Mouse (Mus musculus): ENCODE measurements around the gene Zfp800. TPM values are rescaled to one million over a fixed set of nuclear protein-coding genes. Genes with fewer than 3 reads are reported as not detected.

The Zfp800 gene
- polyA plus RNA-seq, 1 experiment from 2014 or later = 12.7 TPM

DNA sequence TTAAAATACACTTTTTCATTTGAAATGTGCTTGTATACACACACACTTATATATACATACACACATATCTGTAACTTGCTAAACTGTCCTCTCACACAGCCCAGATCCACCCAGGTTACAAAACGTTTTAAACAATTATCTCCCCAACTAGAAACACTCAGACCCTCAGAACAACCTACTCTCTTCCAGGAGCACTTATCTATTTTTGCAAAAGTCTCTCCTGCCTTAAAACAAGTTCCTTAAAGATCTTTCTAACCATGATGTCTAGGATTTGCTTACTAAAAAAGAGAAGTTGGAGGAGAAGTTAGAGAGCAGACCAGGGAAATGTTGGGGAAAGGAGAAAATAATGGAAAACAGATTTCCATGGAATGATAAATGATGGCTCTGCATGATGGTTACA is 139.4 kb downstream of the Zfp800 start:
- no peaks in the 10 kb centered on the region for H3K9me3 ChIP-seq (replicated peaks; ENCODE audit: control insufficient read depth, low read length)
- no peak overlapping the region for H3K9ac ChIP-seq (ENCODE audit: low read length)
- H3K27me3 ChIP-seq (ENCODE audit: control insufficient read depth, insufficient read depth, low read length) = no peaks in the 10 kb centered on the region
- H3K27ac ChIP-seq (ENCODE audit: low read length) = no peak overlapping the region
- no peak overlapping the region for H3K4me2 ChIP-seq (ENCODE audit: low read depth, low read length)
- no peak for ATAC-seq (replicated peaks; ENCODE audit: extremely low read depth, insufficient read depth, low FRiP score)
- peaks cover 9% of the 10 kb centered on the region for H3K4me1 ChIP-seq (ENCODE audit: control insufficient read depth, insufficient read depth, low read length)
- WGBS = 37% methylated on average over 1 of the region's 1 CpGs
- peaks cover 8% of the 10 kb centered on the region; the same call in 1 of the 2 replicates for H3K36me3 ChIP-seq (ENCODE audit: control insufficient read depth, insufficient read depth)
- H3K4me3 ChIP-seq (ENCODE audit: low read length) = no peak overlapping the region

DNA sequence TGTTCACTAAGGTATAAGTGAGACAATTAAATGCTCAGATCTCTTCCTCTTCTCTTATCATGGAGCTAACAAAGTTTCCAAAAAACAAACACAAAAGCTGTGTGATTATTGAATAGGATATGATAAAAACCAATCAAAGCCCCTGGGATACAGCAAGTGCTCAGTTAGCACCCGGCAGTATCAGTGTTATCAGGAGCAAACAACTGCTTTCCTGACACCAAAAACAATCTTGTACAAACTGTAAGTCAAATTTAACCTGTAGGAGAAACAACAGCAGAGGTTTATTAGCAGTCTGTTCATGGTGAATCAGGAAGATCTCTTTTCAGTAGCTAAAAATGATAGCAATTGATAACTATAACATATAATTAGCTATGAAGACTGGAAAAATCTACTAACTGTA is 140.0 kb downstream of the Zfp800 start:
- H3K27ac ChIP-seq (ENCODE audit: low read length) = no peak overlapping the region
- H3K9me3 ChIP-seq (replicated peaks; ENCODE audit: control insufficient read depth, low read length) = no peaks in the 10 kb centered on the region
- ATAC-seq (replicated peaks; ENCODE audit: extremely low read depth, insufficient read depth, low FRiP score) = no peak
- peaks cover 8% of the 10 kb centered on the region; the same call in 1 of the 2 replicates for H3K36me3 ChIP-seq (ENCODE audit: control insufficient read depth, insufficient read depth)
- H3K4me1 ChIP-seq (ENCODE audit: control insufficient read depth, insufficient read depth, low read length) = peaks cover 8% of the 10 kb centered on the region
- H3K4me3 ChIP-seq (ENCODE audit: low read length) = no peak overlapping the region
- H3K9ac ChIP-seq (ENCODE audit: low read length) = no peak overlapping the region
- no peak overlapping the region for H3K4me2 ChIP-seq (ENCODE audit: low read depth, low read length)
- H3K27me3 ChIP-seq (ENCODE audit: control insufficient read depth, insufficient read depth, low read length) = no peaks in the 10 kb centered on the region
- 56% methylated on average over 1 of the region's 1 CpGs for WGBS

DNA sequence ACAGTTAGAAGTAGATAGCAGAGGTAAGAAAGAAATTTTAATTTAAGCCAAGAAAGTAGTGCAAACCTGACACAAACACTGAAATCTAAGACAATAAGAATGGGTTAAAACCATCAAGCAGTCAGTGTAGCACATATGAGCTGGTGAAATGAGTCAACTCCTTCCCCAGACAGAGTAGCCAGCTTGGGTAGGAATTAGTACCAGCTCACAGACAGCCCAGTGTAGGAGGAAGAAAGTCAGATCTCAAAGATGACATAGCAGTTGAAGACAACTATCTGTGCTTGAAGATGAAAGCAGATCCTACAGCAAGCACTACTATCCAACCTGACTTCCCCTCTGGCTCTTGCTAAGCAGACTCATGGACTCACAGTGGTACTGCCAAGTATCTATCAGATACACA is 145.0 kb downstream of the Zfp800 start:
- no peak for ATAC-seq (replicated peaks; ENCODE audit: extremely low read depth, insufficient read depth, low FRiP score)
- peaks cover 14% of the 10 kb centered on the region for H3K36me3 ChIP-seq (ENCODE audit: control insufficient read depth, insufficient read depth)
- no peak overlapping the region for H3K4me2 ChIP-seq (ENCODE audit: low read depth, low read length)

DNA sequence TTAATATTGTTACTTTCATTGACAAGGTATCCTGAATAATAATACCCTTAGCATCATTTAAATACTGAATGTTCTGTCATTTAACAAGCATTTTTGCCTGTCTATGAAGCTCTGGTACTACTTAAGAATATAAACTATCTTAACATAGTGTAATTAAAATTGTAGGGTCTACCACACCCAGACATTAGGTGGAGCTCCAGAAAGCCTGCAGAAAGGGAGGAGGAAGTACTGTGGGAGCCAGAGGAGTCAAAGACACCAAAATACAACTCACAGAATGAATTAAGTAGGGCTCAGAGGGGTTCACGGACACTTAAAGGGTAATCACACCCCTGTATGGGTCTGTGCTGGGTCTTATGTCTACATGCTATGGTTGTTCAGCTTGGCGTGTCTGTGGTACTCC is 149.6 kb downstream of the Zfp800 start:
- ATAC-seq (replicated peaks; ENCODE audit: extremely low read depth, insufficient read depth, low FRiP score) = no peak
- Histone ChIP-seq H3K36me3 (ENCODE audit: control insufficient read depth, insufficient read depth) (peaks cover 22% of the 10 kb centered on the region), H3K27me3 (ENCODE audit: control insufficient read depth, insufficient read depth, low read length) (no peaks in the 10 kb centered on the region), H3K9ac (ENCODE audit: low read length) (no peak overlapping the region), H3K4me2 (ENCODE audit: low read depth, low read length) (no peak overlapping the region), H3K4me1 (ENCODE audit: control insufficient read depth, insufficient read depth, low read length) (no peaks in the 10 kb centered on the region), H3K27ac (ENCODE audit: low read length) (no peak overlapping the region), H3K4me3 (ENCODE audit: low read length) (no peak overlapping the region), H3K9me3 (replicated peaks; ENCODE audit: control insufficient read depth, low read length) (no peaks in the 10 kb centered on the region)
- 83% methylated on average over 2 of the region's 2 CpGs for WGBS

More for the DNA sequence above, 145.0 kb downstream of the Zfp800 start:
- H3K27ac ChIP-seq (ENCODE audit: low read length) = no peak overlapping the region
- H3K4me3 ChIP-seq (ENCODE audit: low read length) = no peak overlapping the region
- no peak overlapping the region for H3K9ac ChIP-seq (ENCODE audit: low read length)
- no peaks in the 10 kb centered on the region for H3K4me1 ChIP-seq (ENCODE audit: control insufficient read depth, insufficient read depth, low read length)
- H3K27me3 ChIP-seq (ENCODE audit: control insufficient read depth, insufficient read depth, low read length) = no peaks in the 10 kb centered on the region
- H3K9me3 ChIP-seq (replicated peaks; ENCODE audit: control insufficient read depth, low read length) = no peaks in the 10 kb centered on the region

DNA sequence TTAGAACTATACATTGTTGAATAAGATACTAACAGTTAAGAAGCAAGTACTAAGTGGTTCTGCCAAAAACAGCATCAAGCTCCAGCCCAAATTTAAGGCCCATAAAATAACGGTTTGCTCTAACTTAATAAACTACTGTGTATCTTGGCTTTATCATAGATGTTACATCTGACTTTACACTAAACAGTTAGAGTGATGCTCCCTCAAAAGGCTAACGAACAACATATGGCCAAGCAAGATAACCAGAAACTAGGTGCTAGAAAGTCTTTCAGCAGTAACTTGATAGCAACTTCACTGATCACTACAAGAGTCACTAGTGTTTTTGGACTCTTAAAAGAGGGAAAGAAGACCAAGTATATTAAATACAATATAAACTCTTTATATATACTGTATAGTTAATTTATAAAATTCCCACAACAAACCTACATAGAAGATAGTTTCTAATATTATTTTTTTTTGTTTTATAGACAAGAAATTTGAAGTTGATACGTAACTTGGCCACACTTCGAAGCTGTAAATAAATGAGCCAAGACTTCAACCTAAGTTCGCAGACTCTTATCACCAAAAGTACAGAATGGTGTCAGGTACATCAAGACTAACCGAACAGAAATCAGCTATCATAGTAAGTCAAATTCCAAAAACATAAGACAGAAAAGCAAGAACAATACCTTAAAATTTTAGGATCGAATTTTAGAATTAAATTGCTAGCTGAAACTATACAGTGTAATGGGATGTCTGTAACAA is 165.0 kb downstream of the Zfp800 start:
- H3K4me1 ChIP-seq (ENCODE audit: control insufficient read depth, insufficient read depth, low read length) = no peaks in the 10 kb centered on the region
- H3K9ac ChIP-seq (ENCODE audit: low read length) = no peak overlapping the region
- H3K36me3 ChIP-seq (ENCODE audit: control insufficient read depth, insufficient read depth) = peaks cover 10% of the 10 kb centered on the region
- H3K9me3 ChIP-seq (replicated peaks; ENCODE audit: control insufficient read depth, low read length) = no peaks in the 10 kb centered on the region
- no peak overlapping the region for H3K27ac ChIP-seq (ENCODE audit: low read length)
- no peak for ATAC-seq (replicated peaks; ENCODE audit: extremely low read depth, insufficient read depth, low FRiP score)
- no peak overlapping the region for H3K4me2 ChIP-seq (ENCODE audit: low read depth, low read length)
- no peaks in the 10 kb centered on the region for H3K27me3 ChIP-seq (ENCODE audit: control insufficient read depth, insufficient read depth, low read length)
- 84% methylated on average over 7 of the region's 7 CpGs for WGBS
- no peak overlapping the region for H3K4me3 ChIP-seq (ENCODE audit: low read length)

DNA sequence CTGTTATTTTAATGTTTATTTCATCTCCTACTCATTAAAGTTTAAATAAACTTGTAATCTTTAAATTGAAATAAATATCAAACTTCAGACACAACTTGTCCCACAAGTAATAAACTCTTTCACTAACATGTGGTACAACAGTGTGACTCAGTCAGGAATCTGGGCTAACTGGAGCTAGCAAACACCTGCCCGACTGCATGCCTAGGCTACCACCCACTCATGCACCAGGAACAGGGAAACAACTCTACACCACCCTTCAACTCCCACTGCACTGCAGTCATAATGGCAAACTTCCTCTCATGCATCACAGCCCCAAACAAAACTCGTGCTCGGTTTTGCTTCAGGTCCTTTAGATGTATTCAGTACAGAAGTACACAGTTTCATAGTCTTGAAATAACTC is 169.7 kb downstream of the Zfp800 start:
- Histone ChIP-seq H3K27me3 (ENCODE audit: control insufficient read depth, insufficient read depth, low read length) (no peaks in the 10 kb centered on the region), H3K36me3 (ENCODE audit: control insufficient read depth, insufficient read depth) (peaks cover 11% of the 10 kb centered on the region), H3K4me2 (ENCODE audit: low read depth, low read length) (no peak overlapping the region), H3K9ac (ENCODE audit: low read length) (no peak overlapping the region), H3K9me3 (replicated peaks; ENCODE audit: control insufficient read depth, low read length) (no peaks in the 10 kb centered on the region), H3K27ac (ENCODE audit: low read length) (no peak overlapping the region), H3K4me3 (ENCODE audit: low read length) (no peak overlapping the region), H3K4me1 (ENCODE audit: control insufficient read depth, insufficient read depth, low read length) (no peaks in the 10 kb centered on the region)
- 87% methylated on average over 3 of the region's 3 CpGs for WGBS
- ATAC-seq (replicated peaks; ENCODE audit: extremely low read depth, insufficient read depth, low FRiP score) = no peak

DNA sequence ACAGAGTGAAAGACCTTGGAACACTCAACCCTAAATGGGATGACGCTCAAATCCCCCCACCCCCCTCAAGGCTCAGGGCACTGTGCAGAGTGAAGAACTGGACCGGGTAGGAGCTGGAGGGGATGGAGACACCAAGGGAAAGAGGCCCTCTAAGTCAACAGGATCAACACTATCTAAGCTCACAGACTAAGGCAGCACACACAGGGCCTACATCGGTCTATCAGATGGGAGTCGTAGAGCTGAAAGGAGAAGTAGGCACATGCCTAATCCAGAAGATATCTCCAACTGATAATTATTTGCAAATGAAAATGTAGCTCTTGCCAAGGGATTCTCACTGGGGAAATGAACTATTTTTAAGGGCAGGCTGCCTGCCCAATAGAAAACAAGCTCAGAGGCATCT is 176.8 kb downstream of the Zfp800 start:
- Histone ChIP-seq H3K4me1 (ENCODE audit: control insufficient read depth, insufficient read depth, low read length) (no peaks in the 10 kb centered on the region), H3K27me3 (ENCODE audit: control insufficient read depth, insufficient read depth, low read length) (no peaks in the 10 kb centered on the region), H3K9me3 (replicated peaks; ENCODE audit: control insufficient read depth, low read length) (no peaks in the 10 kb centered on the region), H3K27ac (ENCODE audit: low read length) (no peak overlapping the region), H3K36me3 (ENCODE audit: control insufficient read depth, insufficient read depth) (0 out of 2 replicates have a peak, but pooled peaks cover 2% of the 10 kb centered on the region), H3K4me3 (ENCODE audit: low read length) (no peak overlapping the region), H3K4me2 (ENCODE audit: low read depth, low read length) (no peak overlapping the region), H3K9ac (ENCODE audit: low read length) (no peak overlapping the region)
- WGBS = 89% methylated on average over 4 of the region's 4 CpGs
- ATAC-seq (replicated peaks; ENCODE audit: extremely low read depth, insufficient read depth, low FRiP score) = no peak

DNA sequence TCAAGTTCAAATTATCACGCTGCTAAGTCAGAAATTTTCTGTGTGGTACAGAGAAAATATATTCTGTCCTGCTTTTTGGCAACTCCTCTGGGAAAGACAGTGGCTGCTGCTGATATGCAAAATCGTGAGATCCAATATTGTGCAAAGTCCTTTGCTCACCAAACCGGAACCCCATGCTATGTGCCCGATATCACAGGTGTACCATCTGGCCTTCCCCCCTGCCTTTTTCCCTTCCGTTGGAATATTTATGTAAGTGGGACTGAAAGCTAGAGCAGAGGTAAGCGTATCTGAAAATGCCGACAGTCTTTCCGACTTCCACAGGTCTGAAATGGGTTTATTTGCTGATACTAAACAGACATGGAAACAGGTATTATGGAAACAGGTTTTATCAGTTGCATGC is 179.4 kb downstream of the Zfp800 start:
- no peaks in the 10 kb centered on the region for H3K9me3 ChIP-seq (replicated peaks; ENCODE audit: control insufficient read depth, low read length)
- 85% methylated on average over 8 of the region's 8 CpGs for WGBS

DNA sequence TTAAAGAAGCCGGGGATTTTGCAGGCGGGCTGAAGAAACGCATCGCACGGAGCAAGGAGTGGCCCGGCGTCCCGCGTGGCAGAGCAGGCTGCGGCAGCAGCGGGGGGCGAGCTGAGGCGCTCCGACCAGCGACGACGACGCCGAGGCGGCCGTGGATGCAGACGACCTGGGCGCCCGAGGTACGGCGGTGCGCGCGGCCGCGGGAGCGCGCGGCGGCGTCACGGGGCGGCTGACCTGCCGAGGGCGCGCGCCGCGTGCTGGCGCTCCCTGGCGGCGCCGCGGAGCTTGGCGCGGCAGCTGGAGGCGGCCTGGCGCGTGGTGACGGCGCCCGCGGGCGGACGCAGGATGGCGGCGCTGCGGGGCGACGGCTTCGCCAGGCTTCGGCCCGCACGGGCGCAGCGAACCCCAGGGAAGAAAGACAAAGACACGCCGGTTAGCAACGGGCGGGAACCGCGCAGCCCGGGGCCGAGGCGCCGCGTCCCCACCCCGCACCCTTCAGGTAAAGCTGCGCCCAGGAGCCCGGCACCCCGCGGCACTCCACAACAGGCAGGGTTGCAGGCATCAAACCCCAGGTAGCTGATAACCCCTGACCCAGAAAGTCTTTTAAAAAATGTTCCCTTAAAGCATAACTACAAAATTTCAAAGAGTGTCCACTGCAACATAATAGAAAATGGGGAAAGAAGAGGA is 182.4 kb downstream of the Zfp800 start:
- no peaks in the 10 kb centered on the region for H3K9me3 ChIP-seq (replicated peaks; ENCODE audit: control insufficient read depth, low read length)
- WGBS = under 1% methylated on average over 87 of the region's 87 CpGs
- peak overlapping the region; percentile 92 for H3K4me2 ChIP-seq (ENCODE audit: low read depth, low read length)
- H3K4me3 ChIP-seq (ENCODE audit: low read length) = peak overlapping the region; percentile 77
- ATAC-seq (replicated peaks; ENCODE audit: extremely low read depth, insufficient read depth, low FRiP score) = peak; percentile 90
- no peaks in the 10 kb centered on the region; the same call in 1 of the 2 replicates for H3K27me3 ChIP-seq (ENCODE audit: control insufficient read depth, insufficient read depth, low read length)
- H3K36me3 ChIP-seq (ENCODE audit: control insufficient read depth, insufficient read depth) = no peaks in the 10 kb centered on the region
- peak overlapping the region; percentile 85 for H3K9ac ChIP-seq (ENCODE audit: low read length)
- no peaks in the 10 kb centered on the region for H3K4me1 ChIP-seq (ENCODE audit: control insufficient read depth, insufficient read depth, low read length)
- no peak overlapping the region for H3K27ac ChIP-seq (ENCODE audit: low read length)

More for the DNA sequence above, 179.4 kb downstream of the Zfp800 start:
- H3K4me3 ChIP-seq (ENCODE audit: low read length) = no peak overlapping the region
- no peak overlapping the region for H3K27ac ChIP-seq (ENCODE audit: low read length)
- H3K9ac ChIP-seq (ENCODE audit: low read length) = no peak overlapping the region
- no peaks in the 10 kb centered on the region; the same call in 1 of the 2 replicates for H3K27me3 ChIP-seq (ENCODE audit: control insufficient read depth, insufficient read depth, low read length)
- no peak for ATAC-seq (replicated peaks; ENCODE audit: extremely low read depth, insufficient read depth, low FRiP score)
- no peak overlapping the region for H3K4me2 ChIP-seq (ENCODE audit: low read depth, low read length)
- no peaks in the 10 kb centered on the region for H3K4me1 ChIP-seq (ENCODE audit: control insufficient read depth, insufficient read depth, low read length)
- H3K36me3 ChIP-seq (ENCODE audit: control insufficient read depth, insufficient read depth) = no peaks in the 10 kb centered on the region

Data from heart, embryonic 16.5 days (tissue).